Mouse (Mus musculus) kidney, adult 2 months (tissue): Measurements from ENCODE around the gene Lmbr1.

Experiments used
- CTCF ChIP-seq: fragments of 200-500 bp; conservative IDR thresholded peaks from 2 replicates; pipeline ENCODE4 v1.5.1; 2011; ENCODE audit warnings: low read depth, mild to moderate bottlenecking, control low read depth, low read length, moderate library complexity, mixed read lengths; ENCODE audit not compliant: insufficient read depth, insufficient read length
- POLR2A ChIP-seq: fragments of 200-500 bp; IDR thresholded peaks from one replicate; pipeline ENCODE4 v1.6.1; 2011; ENCODE audit warnings: low read depth, low read length, control low read depth

GRCm38 (mm10) chr5:29380091-29380490 is 1.9 kb upstream of the Lmbr1 start:
- TF ChIP-seq CTCF = no peak
- no peak for TF ChIP-seq POLR2A
